Mouse (Mus musculus): Measurements from ENCODE around the gene Olfr1295.

Gene Olfr1295

DNA sequence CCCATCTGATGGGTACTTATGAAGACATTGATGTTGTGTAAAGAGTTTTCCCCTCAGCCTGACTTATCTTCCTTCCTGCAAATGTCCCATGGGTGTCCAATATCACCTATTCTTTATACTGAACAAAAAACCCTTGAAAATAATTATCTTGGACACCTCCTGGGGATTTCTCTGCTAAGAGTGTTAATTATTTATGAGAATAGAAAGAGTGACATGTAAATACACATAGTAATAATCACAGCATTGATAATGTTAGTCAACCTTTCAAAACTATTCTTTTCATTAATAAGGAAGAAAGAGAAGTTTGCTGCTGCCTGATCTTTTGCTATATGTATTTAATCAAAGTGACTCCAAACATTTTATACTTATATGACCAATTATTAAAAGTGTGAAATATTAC lies at the start of gene Olfr1295:
Gene Olfr1295, minus strand, starts transcription at position 101 of the 400 bp plus-strand sequence.
- DNase-seq (ENCODE audit: low spot score): no peak

DNA sequence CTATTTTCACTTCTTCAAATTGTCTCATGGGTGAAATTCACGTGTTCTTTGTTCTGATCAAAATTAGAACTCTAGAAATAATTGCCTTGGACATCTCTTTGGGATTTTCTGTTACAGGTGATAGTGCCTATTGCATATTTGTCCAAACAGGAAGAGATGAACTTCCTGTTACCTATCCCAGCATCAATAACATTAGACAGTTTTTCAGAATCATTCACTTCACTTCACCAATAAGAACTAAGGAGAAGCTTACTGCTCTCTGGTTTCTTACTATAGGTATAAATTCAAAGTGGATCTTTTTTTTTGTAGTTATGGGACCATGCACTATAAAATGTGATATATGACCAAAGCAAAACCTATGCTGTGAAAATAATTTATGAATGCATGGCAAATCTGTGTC lies 29.3 kb downstream of the Olfr1295 start, which contains the start of gene Olfr1294:
Gene Olfr1294, minus strand, starts transcription at position 101 of the 400 bp plus-strand sequence.
- no peak for DNase-seq (ENCODE audit: low spot score)

DNA sequence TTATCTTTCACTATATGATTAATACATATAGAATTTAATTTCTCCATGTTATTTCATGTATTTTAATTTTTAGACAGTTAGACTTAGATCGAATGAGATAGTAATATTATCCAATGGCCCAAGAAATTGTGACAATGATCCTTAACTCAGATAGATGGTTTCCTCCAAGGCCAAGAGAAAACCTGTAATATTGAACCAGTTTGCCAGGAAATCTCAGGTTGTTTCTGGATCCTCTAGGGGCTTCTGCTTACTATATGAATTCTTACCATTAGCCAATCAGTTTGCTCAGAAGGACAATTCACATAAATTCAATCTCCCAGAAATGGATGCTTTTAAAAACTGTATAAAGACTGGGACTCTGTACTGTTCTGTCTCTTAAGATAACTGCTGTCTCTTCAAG lies 44.6 kb downstream of the Olfr1295 start, which contains the start of gene Olfr1293-ps:
Gene Olfr1293-ps, plus strand, starts transcription at position 301 of the 400 bp plus-strand sequence.
- no peak for DNase-seq (ENCODE audit: low spot score)

- no peak for DNase-seq (ENCODE audit: low spot score)
Measured at GRCm38 (mm10) chr2:111517451-111517850, 52.0 kb downstream of the Olfr1295 start.
